Mouse (Mus musculus) hindbrain, postnatal 0 days (tissue): ENCODE measurements at regions not wholly inside any gene's neighbourhood (a gene's known extent, or its start where the extent isn't known, plus 50 kb on each side); places are given as distances from the start of the nearest gene placed in this dataset.
A peak's percentile ranks its signal among the peaks of the same experiment; 100 is the strongest.

Source experiments
- ATAC-seq: fragments of 200-750 bp; cut with Nextera tagmentation; 2 replicates; pipeline ENCODE4 v1.8.0; 2017; ENCODE audit warnings: mild to moderate bottlenecking, moderate TSS enrichment, moderate library complexity
- DNase-seq: peaks from one replicate; pipeline ENCODE4 v3.0.0-alpha.2; 2015; ENCODE audit warnings: low spot score
- H3K27ac ChIP-seq: fragments of 300-500 bp; sonication (generic); 2 replicates; pipeline ENCODE4 v1.5.1; 2014; ENCODE audit warnings: mild to moderate bottlenecking
- H3K27me3 ChIP-seq: fragments of 300-500 bp; sonication (generic); 2 replicates; pipeline ENCODE4 v1.6.1; 2014; ENCODE audit warnings: low read length, mixed read lengths; ENCODE audit not compliant: insufficient read depth
- H3K36me3 ChIP-seq: fragments of 300-500 bp; sonication (generic); 2 replicates; pipeline ENCODE4 v1.6.1; 2014; ENCODE audit warnings: low read length, mixed read lengths; ENCODE audit not compliant: insufficient read depth
- H3K4me1 ChIP-seq: fragments of 300-500 bp; sonication (generic); 2 replicates; pipeline ENCODE4 v1.6.1; 2014; ENCODE audit warnings: antibody characterized with exemption, low read length, mixed read lengths; ENCODE audit not compliant: insufficient read depth
- H3K4me2 ChIP-seq: fragments of 300-500 bp; sonication (generic); 2 replicates; pipeline ENCODE4 v1.6.1; 2014; ENCODE audit warnings: low read depth, mild to moderate bottlenecking, low read length, moderate library complexity, mixed read lengths
- H3K4me3 ChIP-seq: fragments of 300-500 bp; sonication (generic); 2 replicates; pipeline ENCODE4 v1.5.1; 2014; ENCODE audit warnings: low read length
- H3K9ac ChIP-seq: fragments of 300-500 bp; sonication (generic); replicated peaks from 2 replicates; pipeline ENCODE4 v1.6.1; 2014; ENCODE audit warnings: mild to moderate bottlenecking, low read length, moderate library complexity, mixed read lengths
- H3K9me3 ChIP-seq: fragments of 300-500 bp; sonication (generic); 2 replicates; pipeline ENCODE4 v1.6.1; 2016; ENCODE audit warnings: low read length, mixed read lengths
- CTCF ChIP-seq: IDR thresholded peaks from 2 replicates; pipeline ENCODE4 v1.5.1; 2016; ENCODE audit warnings: antibody characterized with exemption, control low read depth, low read depth
- WGBS: fragments of 180-500 bp; shearing (Covaris S2); extraction: QIAGEN DNeasy Blood & Tissue Kit; methylation state at CpG from one replicate; pipeline ENCODE4 v1.1.7; 2014; 5-methylcytosine and 5-hydroxymethylcytosine counted together

- Histone ChIP-seq H3K36me3 (no peaks in the 10 kb centered on the region), H3K9me3 (no peaks in the 10 kb centered on the region), H3K4me2 (no peak overlapping the region), H3K27me3 (no peaks in the 10 kb centered on the region), H3K4me3 (no peak overlapping the region), H3K9ac (no peak overlapping the region), H3K4me1 (no peaks in the 10 kb centered on the region), H3K27ac (no peak overlapping the region)
- WGBS = 41% methylated on average over 3 of the region's 3 CpGs
- DNase-seq (peak; percentile 38), ATAC-seq (0 out of 2 replicates have a peak, but pooled peaks have one; percentile 51)
- TF ChIP-seq CTCF = no peak
These were observed 101.8 kb downstream of the Trim29 start for GRCm38 (mm10) chr9:43412473-43412872.

DNA sequence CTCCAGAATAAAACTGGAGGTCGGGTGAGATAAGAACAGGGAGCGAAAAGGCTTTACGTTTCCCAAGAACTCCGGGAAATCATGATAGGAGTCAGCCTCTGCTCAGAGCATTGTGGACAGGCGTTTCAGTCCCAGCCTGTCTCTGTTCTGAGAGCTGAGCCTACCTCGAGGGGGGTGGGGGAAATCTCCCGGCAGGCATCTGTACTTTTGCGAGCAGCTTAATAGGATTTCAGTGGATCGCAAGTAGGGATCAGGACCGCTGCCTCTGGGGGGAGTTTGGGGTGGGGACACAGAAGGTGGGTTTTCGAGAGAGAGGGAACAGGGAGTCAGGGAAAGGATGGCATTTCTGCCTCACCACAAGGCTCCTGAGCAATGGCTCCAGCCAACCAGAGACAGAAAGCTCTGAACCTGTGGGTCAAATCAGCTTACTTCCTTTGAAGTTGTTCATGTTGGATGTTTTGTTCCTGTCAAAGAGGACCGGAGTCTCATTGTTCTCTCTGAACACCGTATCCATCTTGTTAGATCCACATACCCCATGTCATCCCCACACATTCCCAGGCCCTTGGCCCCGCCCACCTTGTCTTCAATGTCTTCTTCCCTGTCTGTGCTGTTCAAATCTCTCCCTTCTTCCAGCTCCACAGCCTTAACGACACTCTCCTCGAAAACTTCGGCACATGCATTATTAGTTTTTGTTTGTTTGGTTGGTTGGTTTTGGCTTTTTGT is 109.5 kb downstream of the Trim29 start:
- Histone ChIP-seq H3K9me3 (no peaks in the 10 kb centered on the region), H3K36me3 (no peaks in the 10 kb centered on the region), H3K4me1 (no peaks in the 10 kb centered on the region), H3K4me3 (no peak overlapping the region), H3K27ac (no peak overlapping the region), H3K4me2 (no peak overlapping the region), H3K27me3 (no peaks in the 10 kb centered on the region), H3K9ac (no peak overlapping the region)
- TF ChIP-seq CTCF = no peak
- 18% methylated on average over 17 of the region's 17 CpGs for WGBS
- no peak for DNase-seq
- ATAC-seq = no peak

GRCm38 (mm10) chr9:43427007-43427406 is 116.4 kb downstream of the Trim29 start:
- peak; percentile 53 for DNase-seq
- H3K9me3 ChIP-seq = no peaks in the 10 kb centered on the region
- no peak overlapping the region for H3K4me3 ChIP-seq
- no peak overlapping the region for H3K4me2 ChIP-seq
- no peaks in the 10 kb centered on the region for H3K4me1 ChIP-seq
- no peak for TF ChIP-seq CTCF
- no peak overlapping the region for H3K9ac ChIP-seq
- H3K27me3 ChIP-seq = no peaks in the 10 kb centered on the region
- H3K27ac ChIP-seq = peak overlapping the region; percentile 16; the same call in 1 of the 2 replicates
- 24% methylated on average over 7 of the region's 7 CpGs for WGBS
- 0 out of 2 replicates have a peak, but pooled peaks have one; percentile 51 for ATAC-seq
- H3K36me3 ChIP-seq = no peaks in the 10 kb centered on the region

DNA sequence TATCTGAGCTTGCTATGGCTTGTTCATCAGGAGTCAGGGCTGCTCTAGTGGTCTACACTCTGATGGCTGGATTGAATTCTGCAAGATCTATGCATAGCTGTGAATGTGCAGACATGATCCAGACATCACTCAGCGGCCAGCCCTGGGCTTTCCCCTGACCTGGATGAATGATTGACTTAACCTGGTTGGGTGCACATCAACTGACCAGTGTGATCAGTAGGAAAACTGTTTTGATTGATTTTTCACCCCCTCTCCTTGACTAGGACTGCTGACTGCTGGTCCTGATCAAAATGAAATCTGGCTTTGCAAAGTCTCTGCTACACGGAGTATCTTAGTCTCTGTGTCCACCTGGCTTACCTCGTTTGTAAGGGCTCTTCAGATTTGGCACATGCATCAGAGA is 123.3 kb downstream of the Trim29 start:
- no peak overlapping the region for H3K9ac ChIP-seq
- no peak overlapping the region for H3K4me3 ChIP-seq
- ATAC-seq (no peak), DNase-seq (no peak)
- H3K4me1 ChIP-seq = no peaks in the 10 kb centered on the region; the same call in 1 of the 2 replicates
- no peaks in the 10 kb centered on the region for H3K9me3 ChIP-seq
- H3K27ac ChIP-seq = no peak overlapping the region
- 67% methylated on average over 3 of the region's 3 CpGs for WGBS
- no peaks in the 10 kb centered on the region for H3K27me3 ChIP-seq
- no peaks in the 10 kb centered on the region for H3K36me3 ChIP-seq
- H3K4me2 ChIP-seq = no peak overlapping the region
- no peak for TF ChIP-seq CTCF

DNA sequence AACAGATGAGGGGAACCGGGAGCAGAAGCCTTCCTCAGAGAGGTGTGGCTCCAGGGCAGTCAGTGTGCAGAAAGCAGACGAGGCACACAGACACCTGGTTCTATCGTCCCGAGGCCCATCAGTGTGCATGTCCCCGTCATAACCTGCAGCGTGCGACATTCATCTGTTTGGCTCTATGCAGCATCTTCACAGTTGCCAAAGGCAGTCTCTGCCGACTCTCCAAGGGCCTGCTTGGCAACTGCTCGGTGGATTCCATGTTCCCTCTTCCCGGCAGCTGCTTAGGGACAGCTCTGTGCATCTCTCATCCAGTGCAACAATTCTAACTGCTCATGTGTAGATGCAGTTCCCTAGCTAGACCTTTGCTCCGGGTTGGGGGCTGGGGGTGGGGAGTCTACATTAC is 127.8 kb downstream of the Trim29 start:
- H3K27ac ChIP-seq = no peak overlapping the region
- WGBS = 63% methylated on average over 11 of the region's 11 CpGs
- no peak for TF ChIP-seq CTCF
- no peaks in the 10 kb centered on the region for H3K27me3 ChIP-seq
- DNase-seq (peak; percentile 52), ATAC-seq (no peak)
- no peaks in the 10 kb centered on the region; the same call in 1 of the 2 replicates for H3K4me1 ChIP-seq
- no peak overlapping the region for H3K4me3 ChIP-seq
- H3K9me3 ChIP-seq = no peaks in the 10 kb centered on the region
- H3K9ac ChIP-seq = no peak overlapping the region
- H3K36me3 ChIP-seq = no peaks in the 10 kb centered on the region
- H3K4me2 ChIP-seq = no peak overlapping the region

- Histone ChIP-seq H3K27ac (no peak overlapping the region), H3K36me3 (no peaks in the 10 kb centered on the region), H3K9me3 (no peaks in the 10 kb centered on the region), H3K27me3 (no peaks in the 10 kb centered on the region), H3K4me3 (no peak overlapping the region), H3K4me2 (no peak overlapping the region), H3K4me1 (no peaks in the 10 kb centered on the region), H3K9ac (no peak overlapping the region)
- 41% methylated on average over 5 of the region's 5 CpGs for WGBS
- no peak for TF ChIP-seq CTCF
- ATAC-seq (no peak), DNase-seq (no peak)
These were observed 130.4 kb downstream of the Trim29 start for GRCm38 (mm10) chr9:43440959-43441510.

DNA sequence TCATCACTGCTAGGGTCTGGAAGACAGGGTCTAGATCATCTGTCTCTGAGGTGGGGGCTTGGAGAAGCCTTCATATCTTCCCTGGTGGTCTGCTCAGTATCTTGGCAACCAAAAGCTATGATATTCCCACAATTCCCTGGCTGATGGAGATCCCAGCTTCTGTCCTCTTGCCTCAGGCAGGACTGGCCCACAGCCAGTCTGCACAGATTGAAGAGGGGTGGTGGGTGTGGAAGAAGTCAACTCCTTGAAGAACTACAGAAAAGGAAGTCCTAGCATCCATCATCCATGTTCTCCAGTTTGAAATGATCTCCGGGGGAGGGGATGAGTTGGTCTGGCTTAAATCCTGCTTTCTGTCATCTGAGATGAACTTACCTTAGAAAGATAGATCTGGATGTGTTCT is 134.8 kb downstream of the Trim29 start:
- ATAC-seq = no peak
- Histone ChIP-seq H3K4me2 (no peak overlapping the region), H3K4me1 (no peaks in the 10 kb centered on the region), H3K9ac (no peak overlapping the region), H3K4me3 (no peak overlapping the region), H3K27me3 (no peaks in the 10 kb centered on the region), H3K9me3 (no peaks in the 10 kb centered on the region), H3K27ac (no peak overlapping the region), H3K36me3 (no peaks in the 10 kb centered on the region)
- TF ChIP-seq CTCF = no peak
- DNase-seq = no peak
- 82% methylated on average over 1 of the region's 1 CpGs for WGBS
